Mouse (Mus musculus): ENCODE results near the gene Ncor2. TPM values are rescaled to one million over a fixed set of nuclear protein-coding genes. Genes with fewer than 3 reads are reported as not detected.

Ncor2 gene
- polyA plus RNA-seq, 1 experiment = 22.8 TPM

- WGBS = 90% methylated on average over 11 of the region's 11 CpGs
- DNase-seq (ENCODE audit: low read depth, low spot score) = no peak
Observed at GRCm38 (mm10) chr5:125153201-125153816, 25.7 kb downstream of the Ncor2 start.

- 61% methylated on average over 17 of the region's 17 CpGs for WGBS
- no peak for DNase-seq (ENCODE audit: low read depth, low spot score)
Observed at GRCm38 (mm10) chr5:125151872-125152534, 27.0 kb downstream of the Ncor2 start.

- no peak for DNase-seq (ENCODE audit: low read depth, low spot score)
- 53% methylated on average over 10 of the region's 10 CpGs for WGBS
Observed at GRCm38 (mm10) chr5:125150951-125151564, 28.0 kb downstream of the Ncor2 start.

- WGBS = 66% methylated on average over 17 of the region's 17 CpGs
- DNase-seq (ENCODE audit: low read depth, low spot score) = no peak
Observed at GRCm38 (mm10) chr5:125149142-125149541, 29.9 kb downstream of the Ncor2 start.

GRCm38 (mm10) chr5:125148686-125149085 is 30.3 kb downstream of the Ncor2 start:
- no peak for DNase-seq (ENCODE audit: low read depth, low spot score)
- WGBS = 15% methylated on average over 5 of the region's 5 CpGs

- 66% methylated on average over 10 of the region's 10 CpGs for WGBS
Observed at GRCm38 (mm10) chr5:125148173-125148572, 30.8 kb downstream of the Ncor2 start.

GRCm38 (mm10) chr5:125147124-125147523 is 31.9 kb downstream of the Ncor2 start:
- WGBS = 81% methylated on average over 5 of the region's 5 CpGs

More at GRCm38 (mm10) chr5:125148173-125148572, 30.8 kb downstream of the Ncor2 start:
- no peak for DNase-seq (ENCODE audit: low read depth, low spot score)

GRCm38 (mm10) chr5:125143114-125143872 is 35.7 kb downstream of the Ncor2 start:
- WGBS = 78% methylated on average over 12 of the region's 12 CpGs

More at GRCm38 (mm10) chr5:125147124-125147523, 31.9 kb downstream of the Ncor2 start:
- DNase-seq (ENCODE audit: low read depth, low spot score) = no peak

GRCm38 (mm10) chr5:125141916-125142315 is 37.1 kb downstream of the Ncor2 start:
- 27% methylated on average over 5 of the region's 5 CpGs for WGBS
- DNase-seq (ENCODE audit: low read depth, low spot score) = no peak

More at GRCm38 (mm10) chr5:125143114-125143872, 35.7 kb downstream of the Ncor2 start:
- no peak for DNase-seq (ENCODE audit: low read depth, low spot score)

- 1% methylated on average over 7 of the region's 7 CpGs for WGBS
- no peak for DNase-seq (ENCODE audit: low read depth, low spot score)
Observed at GRCm38 (mm10) chr5:125141525-125141880, 37.5 kb downstream of the Ncor2 start.

GRCm38 (mm10) chr5:125140832-125141524 is 38.0 kb downstream of the Ncor2 start:
- WGBS = 3% methylated on average over 27 of the region's 27 CpGs
- peak; percentile 96 for DNase-seq (ENCODE audit: low read depth, low spot score)

GRCm38 (mm10) chr5:125140151-125140699 is 38.8 kb downstream of the Ncor2 start:
- 8% methylated on average over 19 of the region's 19 CpGs for WGBS
- DNase-seq (ENCODE audit: low read depth, low spot score) = no peak

GRCm38 (mm10) chr5:125139669-125140068 is 39.4 kb downstream of the Ncor2 start:
- WGBS = 52% methylated on average over 5 of the region's 5 CpGs
- no peak for DNase-seq (ENCODE audit: low read depth, low spot score)

- no peak for DNase-seq (ENCODE audit: low read depth, low spot score)
- WGBS = 86% methylated on average over 13 of the region's 13 CpGs
Observed at GRCm38 (mm10) chr5:125138841-125139430, 40.1 kb downstream of the Ncor2 start.

GRCm38 (mm10) chr5:125137672-125138285 is 41.2 kb downstream of the Ncor2 start:
- DNase-seq (ENCODE audit: low read depth, low spot score) = no peak
- WGBS = 88% methylated on average over 18 of the region's 18 CpGs

GRCm38 (mm10) chr5:125136996-125137671 is 41.9 kb downstream of the Ncor2 start:
- WGBS = 31% methylated on average over 14 of the region's 14 CpGs
- no peak for DNase-seq (ENCODE audit: low read depth, low spot score)

- no peak for DNase-seq (ENCODE audit: low read depth, low spot score)
- 62% methylated on average over 5 of the region's 5 CpGs for WGBS
Observed at GRCm38 (mm10) chr5:125136296-125136995, 42.6 kb downstream of the Ncor2 start.

Measured in large intestine, adult 2 months (tissue).